Mouse (Mus musculus) kidney, adult 2 months (tissue): Measurements from ENCODE around the gene Colq.

Experiments used
- CTCF ChIP-seq: fragments of 200-500 bp; conservative IDR thresholded peaks from 2 replicates; pipeline ENCODE4 v1.5.1; 2011; ENCODE audit warnings: low read depth, mild to moderate bottlenecking, control low read depth, low read length, moderate library complexity, mixed read lengths; ENCODE audit not compliant: insufficient read depth, insufficient read length
- POLR2A ChIP-seq: fragments of 200-500 bp; IDR thresholded peaks from one replicate; pipeline ENCODE4 v1.6.1; 2011; ENCODE audit warnings: low read depth, low read length, control low read depth

GRCm38 (mm10) chr14:31640346-31640889 is 49.3 kb upstream of the Colq start, which contains the start of gene Gm49387:
- TF ChIP-seq CTCF, result no peak
- TF ChIP-seq POLR2A, result no peak
